Mouse (Mus musculus) c-Kit-negative CD71-positive TER-119-positive erythroid progenitor cells, embryonic 14.5 days (primary cell): ENCODE results near the gene Noxa1.
A peak's percentile ranks its signal among the peaks of the same experiment; 100 is the strongest.

Source experiments
- DNase-seq: peaks from one replicate; pipeline ENCODE4 v3.0.0-alpha.2; 2013; ENCODE audit warnings: low read depth, low spot score

Noxa1 gene

DNA sequence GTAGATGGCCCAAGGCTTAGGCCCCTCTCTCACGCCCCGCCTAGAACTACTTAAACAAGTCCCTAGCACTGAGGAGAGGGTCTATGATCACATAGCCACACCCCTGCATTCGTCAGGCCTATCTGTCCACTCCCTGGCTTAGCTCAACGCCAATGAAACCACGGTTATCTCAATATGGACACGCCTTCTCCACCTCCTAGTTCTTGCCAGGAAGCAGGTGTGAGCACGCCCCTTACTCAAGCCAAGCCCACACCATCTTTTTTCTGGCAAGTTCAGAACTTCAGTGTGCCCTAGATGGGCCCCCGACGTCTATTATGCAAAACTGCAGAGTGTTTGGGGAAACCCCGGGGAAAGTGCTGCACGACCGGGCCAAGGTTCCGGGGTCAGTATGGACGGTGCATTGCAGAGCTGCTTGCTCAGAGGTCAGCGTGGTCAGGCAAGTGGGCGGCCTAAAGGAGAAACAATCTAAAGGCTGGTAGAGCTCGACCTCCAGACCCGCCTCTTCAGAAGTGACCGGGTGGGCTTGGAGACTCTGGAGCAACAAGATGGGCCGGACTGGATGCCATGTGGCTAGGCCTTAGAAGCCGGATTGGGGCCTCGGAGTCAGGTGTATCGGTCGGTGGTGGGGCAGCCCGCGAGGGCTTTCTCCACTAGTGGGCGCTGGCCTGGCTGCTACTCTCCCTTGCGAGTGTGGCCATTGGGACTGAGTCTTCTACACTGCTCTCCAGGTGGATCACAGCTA lies at the start of gene Noxa1:
TSS of gene Noxa1 (minus strand) at position 41 of the 742 bp plus-strand sequence.
- DNase-seq, result no peak

DNA sequence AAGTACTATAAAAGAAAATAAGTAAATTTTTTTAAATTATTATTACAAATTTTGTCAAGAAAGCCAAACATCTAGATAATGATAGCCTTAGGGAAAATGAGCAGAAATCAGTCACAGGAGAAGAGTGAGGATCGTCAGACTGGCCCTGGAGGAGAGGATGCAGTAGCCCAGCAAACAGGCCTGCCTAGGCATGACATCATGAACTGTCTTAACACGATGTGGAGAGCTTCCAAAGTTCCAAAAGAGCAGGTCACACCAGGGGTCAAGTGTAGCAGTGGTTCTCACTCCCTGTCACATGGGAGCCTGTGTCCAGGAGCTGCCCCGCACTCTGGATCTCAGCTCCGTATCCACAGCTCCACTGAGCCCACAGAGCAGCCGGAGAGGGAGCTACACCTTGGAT lies 47.0 kb upstream of the Noxa1 start:
- no peak for DNase-seq

DNA sequence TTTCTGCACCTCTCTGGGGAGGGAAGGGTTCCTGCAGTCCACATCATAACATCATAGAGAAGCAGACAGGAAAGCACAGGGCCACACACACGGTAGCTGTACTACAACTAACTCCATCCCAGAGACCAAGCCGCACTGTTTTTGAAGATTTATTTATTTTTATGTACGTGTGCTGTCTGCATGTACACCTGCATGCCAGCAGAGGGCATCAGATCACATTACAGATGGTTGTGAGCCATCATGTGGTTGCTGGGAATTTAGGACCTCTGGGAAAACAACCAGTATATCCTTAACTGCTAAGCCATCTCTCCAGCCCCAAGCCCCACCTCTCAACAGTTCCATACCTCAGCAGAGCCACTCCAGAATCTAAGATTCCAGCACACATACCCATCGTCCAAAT lies 46.2 kb upstream of the Noxa1 start:
- no peak for DNase-seq

GRCm38 (mm10) chr2:25137832-25138231 lies 42.9 kb upstream of the Noxa1 start:
- DNase-seq, result no peak

DNA sequence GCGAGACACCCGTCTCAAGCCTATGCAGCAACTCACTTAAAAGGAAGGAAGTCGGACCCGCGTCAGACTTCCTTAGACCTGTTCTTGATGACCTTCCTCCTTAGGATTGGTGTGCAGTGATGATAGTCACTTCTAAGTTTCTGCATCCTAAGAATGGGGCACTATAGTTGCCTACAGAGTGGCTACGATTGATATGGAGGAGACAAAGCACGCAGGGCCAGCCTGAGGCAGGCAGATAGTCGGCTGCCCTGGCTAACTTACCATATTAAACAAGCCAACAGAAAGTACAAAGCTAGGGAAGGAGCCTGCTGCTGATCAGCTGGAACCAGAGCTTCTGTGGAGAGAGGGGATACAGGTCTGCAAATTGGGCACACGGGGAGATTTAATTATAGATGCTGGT lies 36.7 kb upstream of the Noxa1 start:
- DNase-seq, result no peak

DNA sequence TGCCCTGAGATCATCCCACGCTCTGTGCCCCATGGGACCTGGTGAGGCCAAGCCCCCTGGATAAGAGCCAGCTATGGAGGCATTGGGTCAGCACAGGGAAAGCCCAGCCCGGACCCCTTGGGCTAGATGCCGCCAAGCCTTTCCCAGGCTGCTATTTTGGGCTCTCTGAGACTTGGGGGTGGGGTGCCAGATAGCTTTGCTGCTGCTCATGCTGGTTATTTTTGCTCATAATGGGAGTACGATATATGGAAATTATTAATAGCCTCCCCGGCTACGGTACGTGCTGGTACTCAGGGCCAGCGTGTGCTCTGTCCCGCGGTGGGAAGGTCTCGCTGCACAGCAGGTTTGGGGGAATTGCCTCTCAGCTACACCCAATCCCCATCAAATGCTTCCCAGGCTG lies 33.1 kb upstream of the Noxa1 start:
- no peak for DNase-seq

DNA sequence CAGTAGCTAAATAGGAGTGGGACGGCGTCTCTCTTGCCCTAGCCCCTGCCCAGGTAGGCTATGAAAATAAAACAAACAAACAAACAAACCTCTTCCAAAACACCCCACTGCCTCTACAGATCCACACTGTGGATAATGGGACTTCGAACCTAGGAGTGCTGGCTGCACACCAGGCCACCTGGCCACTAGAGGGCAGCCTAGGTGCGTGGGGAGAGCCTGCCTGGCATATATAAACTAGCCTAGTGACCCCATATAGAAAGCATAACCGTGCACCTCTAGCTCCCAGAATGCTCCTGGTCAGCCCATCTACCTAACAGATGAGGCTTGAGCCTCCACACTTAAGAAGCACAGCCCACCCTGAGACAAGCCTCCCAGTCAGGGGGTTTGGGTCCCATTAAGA lies 32.3 kb upstream of the Noxa1 start:
- peak; percentile 34 for DNase-seq

- DNase-seq, result no peak
Measured at GRCm38 (mm10) chr2:25126011-25127010, 31.4 kb upstream of the Noxa1 start.

- no peak for DNase-seq
Measured at GRCm38 (mm10) chr2:25125146-25125545, 30.2 kb upstream of the Noxa1 start.

DNA sequence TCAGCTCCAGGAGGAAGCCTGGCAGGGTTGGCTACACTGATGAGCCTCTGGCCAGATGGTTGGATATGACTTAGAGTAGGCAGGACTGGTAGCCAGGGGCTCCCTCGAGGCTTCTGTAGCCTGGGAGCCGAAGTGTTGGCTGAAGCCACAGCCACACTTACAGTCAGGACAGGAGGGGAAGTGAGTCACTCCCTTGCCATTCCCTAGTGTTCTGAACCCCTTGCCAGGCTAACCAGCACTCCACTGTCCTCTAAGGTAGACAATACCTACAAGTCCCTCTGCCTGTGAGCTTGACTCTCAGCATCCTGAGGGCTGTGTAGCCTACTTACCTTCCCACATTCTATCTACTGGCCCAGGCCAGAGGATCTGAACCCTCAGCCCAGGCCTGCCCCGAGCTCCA lies 29.5 kb upstream of the Noxa1 start:
- no peak for DNase-seq

- DNase-seq, result no peak
Measured at GRCm38 (mm10) chr2:25123527-25123926, 28.6 kb upstream of the Noxa1 start.

DNA sequence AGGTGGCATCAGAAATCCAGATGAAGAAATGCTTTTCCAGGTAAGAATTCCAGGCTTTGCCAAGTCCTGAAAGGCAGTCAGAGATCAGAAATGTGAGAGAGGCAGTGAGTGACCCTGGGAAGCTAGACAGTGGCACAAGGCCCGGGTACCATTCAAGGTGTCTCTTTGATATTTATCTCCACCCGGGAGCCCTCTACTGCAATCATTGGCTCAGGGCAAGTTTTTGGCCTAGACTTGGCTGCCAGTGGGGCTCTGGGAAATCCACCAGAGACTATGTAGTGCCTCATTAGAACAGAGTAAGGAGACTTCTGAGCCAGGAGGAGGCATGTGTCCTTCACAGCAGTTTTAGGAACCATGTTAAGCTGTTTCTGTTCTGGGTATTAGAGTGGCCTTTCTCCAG lies 27.7 kb upstream of the Noxa1 start:
- DNase-seq, result no peak

- no peak for DNase-seq
Measured at GRCm38 (mm10) chr2:25120963-25121362, 26.0 kb upstream of the Noxa1 start.

GRCm38 (mm10) chr2:25115442-25115841 lies 20.5 kb upstream of the Noxa1 start:
- no peak for DNase-seq

DNA sequence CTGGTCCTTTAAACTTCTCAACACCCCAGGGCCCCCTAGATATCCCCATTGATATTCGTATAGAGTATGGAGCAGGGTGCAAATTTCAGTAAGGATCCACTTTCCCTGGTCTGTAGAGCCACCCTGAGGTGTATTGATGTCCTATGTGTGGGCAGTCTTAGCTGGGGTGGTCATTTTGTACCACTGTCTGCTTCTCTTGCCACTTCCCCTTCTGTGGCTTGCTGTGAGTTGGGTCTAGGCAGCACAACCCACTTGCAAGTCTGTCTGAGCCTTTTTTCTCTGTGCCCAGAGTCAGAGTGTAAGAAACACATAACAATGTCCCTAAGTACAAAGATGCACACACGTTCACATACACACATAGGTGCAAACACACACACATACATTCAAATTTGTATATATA lies 19.4 kb upstream of the Noxa1 start:
- no peak for DNase-seq

- DNase-seq, result no peak
Measured at GRCm38 (mm10) chr2:25111184-25111791, 16.3 kb upstream of the Noxa1 start.

GRCm38 (mm10) chr2:25110505-25111183 lies 15.7 kb upstream of the Noxa1 start:
- no peak for DNase-seq

- no peak for DNase-seq
Measured at GRCm38 (mm10) chr2:25109487-25109886, 14.5 kb upstream of the Noxa1 start.

- no peak for DNase-seq
Measured at GRCm38 (mm10) chr2:25106045-25106444, 11.1 kb upstream of the Noxa1 start.

- no peak for DNase-seq
Measured at GRCm38 (mm10) chr2:25104122-25104521, 9.2 kb upstream of the Noxa1 start.

DNA sequence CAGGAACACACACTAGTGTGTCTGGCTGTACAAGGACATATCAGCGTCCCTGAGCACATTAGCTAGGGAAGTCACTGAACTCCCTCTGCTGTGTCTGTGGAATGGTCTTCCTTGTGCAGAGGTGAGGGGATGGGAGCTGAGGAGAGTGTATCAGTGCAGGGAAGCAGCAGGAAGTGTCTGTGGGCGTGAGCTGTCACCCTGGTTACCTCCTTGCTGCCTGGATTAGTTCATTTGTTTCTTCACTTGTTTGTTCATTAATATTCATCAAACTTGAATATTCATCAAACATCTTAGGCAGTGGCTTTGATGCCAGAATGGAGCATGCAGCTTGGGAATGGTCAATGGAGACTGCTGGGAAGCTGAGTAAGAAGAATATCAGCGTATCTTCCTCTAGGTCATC lies 4.8 kb upstream of the Noxa1 start:
- no peak for DNase-seq

- no peak for DNase-seq
Measured at GRCm38 (mm10) chr2:25098956-25099355, 4.0 kb upstream of the Noxa1 start.
